Comparison of ENCODE assay signal across 8 mouse cellular contexts in the genomic region with DNA sequence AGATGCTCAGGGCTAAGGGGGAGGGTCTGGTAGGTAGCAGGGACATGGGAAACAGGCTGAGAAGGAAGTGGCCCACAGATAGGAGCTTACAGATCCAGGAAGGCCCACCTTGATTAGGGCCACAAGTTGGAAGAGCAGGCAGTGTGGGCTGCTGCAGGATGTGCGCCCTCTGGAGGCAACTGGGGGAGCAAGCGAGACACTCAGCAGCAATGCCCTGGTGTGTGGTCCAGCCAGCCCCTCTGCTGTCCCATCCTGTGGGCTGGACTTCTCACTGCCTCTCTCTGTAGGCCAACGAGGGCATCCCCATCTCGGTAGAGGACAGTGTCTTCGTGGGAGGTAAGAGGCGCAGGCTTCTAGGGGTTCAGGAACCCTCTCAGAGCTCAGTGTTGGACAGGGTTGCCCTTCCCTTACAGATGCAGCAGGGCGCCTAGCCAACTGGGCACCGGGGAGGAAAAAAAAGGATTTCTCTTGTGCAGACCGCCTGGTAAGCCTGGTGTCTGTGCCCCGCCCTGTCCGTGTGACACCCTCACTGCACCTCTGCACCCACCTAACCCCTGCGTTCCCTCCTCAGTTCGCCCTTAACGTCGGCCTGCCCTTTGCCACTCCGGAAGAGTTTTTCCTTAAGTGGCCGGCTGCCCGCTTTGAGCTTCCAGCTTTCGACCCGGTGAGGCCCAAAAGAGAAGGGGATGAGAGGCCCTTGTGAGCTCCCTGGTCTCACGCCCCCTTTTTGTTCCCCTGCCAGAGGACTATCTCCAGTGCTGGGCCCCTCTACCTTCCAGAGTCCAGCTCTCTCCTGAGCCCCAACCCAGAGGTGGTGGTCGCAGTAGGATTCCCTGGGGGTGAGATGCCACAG. TPM values are rescaled to one million over a fixed set of nuclear protein-coding genes. Genes with fewer than 3 reads are reported as not detected.
DNase-seq lines count a peak whose midpoint lies in the region; ATAC-seq and TF ChIP-seq lines count a peak whose summit lies in the region.

No protein-coding gene starts in this region.

- no peaks in the 10 kb centered on the region for H3K9me3 ChIP-seq in forebrain, postnatal 0 days (ENCODE audit: low read length)
- H3K9me3 ChIP-seq in lung, postnatal 0 days (ENCODE audit: low read length) = no peaks in the 10 kb centered on the region

- TF ChIP-seq EP300 in lung, postnatal 0 days (IDR thresholded peaks at IDR 0.05) = no peak

- DNase-seq in 3134 (ENCODE audit: extremely low read depth, insufficient read length, low spot score) = peak; percentile 54
- DNase-seq in CD4-positive, CD25-positive, alpha-beta regulatory T cell, adult 2 months (ENCODE audit: low read depth, low spot score) = peak; percentile 81
- peak; percentile 65 to 72 for DNase-seq in cerebellum, adult 2 months
- DNase-seq in forebrain, postnatal 0 days = peak; percentile 75
- DNase-seq in kidney, adult 9 months = peak; percentile 64
- peak; percentile 79 for DNase-seq in lung, postnatal 0 days (ENCODE audit: low spot score)

- no peak for TF ChIP-seq POLR2A in cerebellum, adult 2 months (IDR thresholded peaks at IDR 0.05; ENCODE audit: borderline replicate concordance, insufficient read depth, low read length)
- no peak for TF ChIP-seq POLR2A in olfactory bulb, adult 2 months (IDR thresholded peaks at IDR 0.05; ENCODE audit: insufficient read depth, low read depth, low read length)

- H3K36me3 ChIP-seq in forebrain, postnatal 0 days (ENCODE audit: insufficient read depth) = peaks cover 52% of the 10 kb centered on the region
- H3K36me3 ChIP-seq in lung, postnatal 0 days (ENCODE audit: insufficient read depth, low read length) = peaks cover 25% of the 10 kb centered on the region

- no peak overlapping the region for H3K9ac ChIP-seq in forebrain, postnatal 0 days
- no peak overlapping the region for H3K9ac ChIP-seq in lung, postnatal 0 days (replicated peaks; ENCODE audit: low read depth)

- no peak overlapping the region for H3K27ac ChIP-seq in cerebellum, adult 2 months (ENCODE audit: insufficient read depth, low read length)
- peak overlapping the region; percentile 29; the same call in 1 of the 2 replicates for H3K27ac ChIP-seq in forebrain, postnatal 0 days (ENCODE audit: low read depth, low read length)
- H3K27ac ChIP-seq in lung, postnatal 0 days (ENCODE audit: low read length) = no peak overlapping the region
- H3K27ac ChIP-seq in olfactory bulb, adult 2 months (ENCODE audit: insufficient read depth, low read depth, low read length) = no peak overlapping the region

- 20% methylated on average over 22 of the region's 22 CpGs for WGBS in cerebellum, adult 2 months
- WGBS in forebrain, postnatal 0 days = 53% methylated on average over 22 of the region's 22 CpGs
- 49% methylated on average over 22 of the region's 22 CpGs for WGBS in lung, postnatal 0 days
- WGBS in olfactory bulb, adult 2 months = 40% methylated on average over 22 of the region's 22 CpGs

- TF ChIP-seq CTCF in cerebellum, adult 2 months (IDR thresholded peaks at IDR 0.05; ENCODE audit: borderline replicate concordance, insufficient read depth, low read depth, low read length) = peak; percentile 86
- peak; percentile 89 for TF ChIP-seq CTCF in forebrain, postnatal 0 days (IDR thresholded peaks at IDR 0.05; ENCODE audit: low read depth)
- TF ChIP-seq CTCF in lung, postnatal 0 days (IDR thresholded peaks at IDR 0.05) = peak; percentile 94
- TF ChIP-seq CTCF in olfactory bulb, adult 2 months (IDR thresholded peaks at IDR 0.05; ENCODE audit: insufficient read depth, low read depth, low read length) = peak; percentile 68

- H3K4me3 ChIP-seq in cerebellum, adult 2 months (replicated peaks; ENCODE audit: insufficient read depth, low read depth, low read length) = no peak overlapping the region
- no peak overlapping the region for H3K4me3 ChIP-seq in forebrain, postnatal 0 days (ENCODE audit: low read depth, low read length)
- H3K4me3 ChIP-seq in lung, postnatal 0 days (ENCODE audit: low read depth, low read length) = no peak overlapping the region
- H3K4me3 ChIP-seq in olfactory bulb, adult 2 months (ENCODE audit: insufficient read depth, low read depth, low read length) = no peak overlapping the region

- H3K4me1 ChIP-seq in cerebellum, adult 2 months (ENCODE audit: control insufficient read depth, insufficient read depth, low read length) = peaks cover 31% of the 10 kb centered on the region
- H3K4me1 ChIP-seq in forebrain, postnatal 0 days (ENCODE audit: insufficient read depth) = peaks cover 6% of the 10 kb centered on the region
- peaks cover 10% of the 10 kb centered on the region for H3K4me1 ChIP-seq in lung, postnatal 0 days (ENCODE audit: insufficient read depth, low read depth, low read length)
- peaks cover 52% of the 10 kb centered on the region for H3K4me1 ChIP-seq in olfactory bulb, adult 2 months (ENCODE audit: control insufficient read depth, insufficient read depth, low read length)

- peak; percentile 51 for ATAC-seq in forebrain, postnatal 0 days
- ATAC-seq in lung, postnatal 0 days = peak; percentile 44
- ATAC-seq in frontal cortex, adult (ENCODE audit: low TSS enrichment) = no peak

- H3K27me3 ChIP-seq in cerebellum, adult 2 months (ENCODE audit: control insufficient read depth, insufficient read depth, low read length) = no peaks in the 10 kb centered on the region
- no peaks in the 10 kb centered on the region for H3K27me3 ChIP-seq in forebrain, postnatal 0 days (ENCODE audit: insufficient read depth, low read length)
- H3K27me3 ChIP-seq in lung, postnatal 0 days (replicated peaks; ENCODE audit: insufficient read depth, low read length) = no peaks in the 10 kb centered on the region

- H3K4me2 ChIP-seq in forebrain, postnatal 0 days (ENCODE audit: low read depth) = no peak overlapping the region
- no peak overlapping the region for H3K4me2 ChIP-seq in lung, postnatal 0 days (replicated peaks; ENCODE audit: low read depth, low read length)

RNA-seq across cellular contexts. Expression of a gene that starts 3.9 kb away (rescaled TPM):
- polyA plus RNA-seq in cerebellum, adult 2 months (2012; rRNA removed) = 38.3 and 46.7 TPM in 2 replicates
- total RNA-seq in forebrain, postnatal 0 days (2014; rRNA removed) = 30.5 and 31.0 TPM in 2 replicates
- polyA plus RNA-seq in forebrain, postnatal 0 days (2015; fragmentation: Nextera tagmentation; extraction: Ambion mirVana) = 27.2 and 29.8 TPM in 2 replicates
- polyA plus RNA-seq in lung, postnatal 0 days (2015; fragmentation: Nextera tagmentation; extraction: Ambion mirVana) = 39.7 and 41.3 TPM in 2 replicates
- polyA plus RNA-seq in olfactory bulb, adult 2 months (2012; ENCODE audit: insufficient read depth, insufficient read length, low replicate concordance, missing spikeins) = not detected in 2 replicates

RNA-seq across cellular contexts. Expression of a gene that starts 8.8 kb away (rescaled TPM):
- 355 and 364 TPM in 2 replicates for polyA plus RNA-seq in cerebellum, adult 2 months (2012; rRNA removed)
- 404 and 498 TPM in 2 replicates for total RNA-seq in forebrain, postnatal 0 days (2014; rRNA removed)
- polyA plus RNA-seq in forebrain, postnatal 0 days (2015; fragmentation: Nextera tagmentation; extraction: Ambion mirVana) = 495 and 513 TPM in 2 replicates
- 276 and 288 TPM in 2 replicates for polyA plus RNA-seq in lung, postnatal 0 days (2015; fragmentation: Nextera tagmentation; extraction: Ambion mirVana)
- polyA plus RNA-seq in olfactory bulb, adult 2 months (2012; ENCODE audit: insufficient read depth, insufficient read length, low replicate concordance, missing spikeins) = not detected in 2 replicates

RNA-seq across cellular contexts. Expression of a gene that starts 11.9 kb away (rescaled TPM):
- polyA plus RNA-seq in cerebellum, adult 2 months (2012; rRNA removed) = 119 and 123 TPM in 2 replicates
- 71.9 and 378 TPM in 2 replicates for total RNA-seq in forebrain, postnatal 0 days (2014; rRNA removed)
- polyA plus RNA-seq in forebrain, postnatal 0 days (2015; fragmentation: Nextera tagmentation; extraction: Ambion mirVana) = 87.8 and 115 TPM in 2 replicates
- polyA plus RNA-seq in lung, postnatal 0 days (2015; fragmentation: Nextera tagmentation; extraction: Ambion mirVana) = 73.2 and 84.0 TPM in 2 replicates
- polyA plus RNA-seq in olfactory bulb, adult 2 months (2012; ENCODE audit: insufficient read depth, insufficient read length, low replicate concordance, missing spikeins) = not detected in 2 replicates

RNA-seq across cellular contexts. Expression of a gene that starts 12.0 kb away (rescaled TPM):
- 78.3 and 83.6 TPM in 2 replicates for polyA plus RNA-seq in cerebellum, adult 2 months (2012; rRNA removed)
- 89.9 and 109 TPM in 2 replicates for total RNA-seq in forebrain, postnatal 0 days (2014; rRNA removed)
- 105 and 112 TPM in 2 replicates for polyA plus RNA-seq in forebrain, postnatal 0 days (2015; fragmentation: Nextera tagmentation; extraction: Ambion mirVana)
- 84.0 and 89.4 TPM in 2 replicates for polyA plus RNA-seq in lung, postnatal 0 days (2015; fragmentation: Nextera tagmentation; extraction: Ambion mirVana)
- polyA plus RNA-seq in olfactory bulb, adult 2 months (2012; ENCODE audit: insufficient read depth, insufficient read length, low replicate concordance, missing spikeins) = not detected in 2 replicates

RNA-seq across cellular contexts. Expression of a gene that starts 31.7 kb away (rescaled TPM):
- 105 and 117 TPM in 2 replicates for polyA plus RNA-seq in cerebellum, adult 2 months (2012; rRNA removed)
- 113 and 148 TPM in 2 replicates for total RNA-seq in forebrain, postnatal 0 days (2014; rRNA removed)
- polyA plus RNA-seq in forebrain, postnatal 0 days (2015; fragmentation: Nextera tagmentation; extraction: Ambion mirVana) = 142 and 151 TPM in 2 replicates
- polyA plus RNA-seq in lung, postnatal 0 days (2015; fragmentation: Nextera tagmentation; extraction: Ambion mirVana) = 54.2 and 62.5 TPM in 2 replicates
- polyA plus RNA-seq in olfactory bulb, adult 2 months (2012; ENCODE audit: insufficient read depth, insufficient read length, low replicate concordance, missing spikeins) = not detected in 2 replicates

Comparison
In these comparisons a context has a peak if more than half of its experiments do, and no peak if none do; other contexts are left out.
1. RNA of a gene that starts 8.8 kb away (polyA plus RNA-seq): 495 to 513 TPM in forebrain, postnatal 0 days, 355 to 364 TPM in cerebellum, adult 2 months and 276 to 288 TPM in lung, postnatal 0 days; not detected in olfactory bulb, adult 2 months; every median in the first group is over 100 times any median in the second.
2. Peak in every context shown above with its lines, with median percentiles within 50 percentile points of each other: DNase-seq and CTCF ChIP-seq.